Mouse (Mus musculus) limb, embryonic 13.5 days (tissue): ENCODE results near the gene Mief2. TPM values are rescaled to one million over a fixed set of nuclear protein-coding genes. Genes with fewer than 3 reads are reported as not detected.
A peak's percentile ranks its signal among the peaks of the same experiment; 100 is the strongest.

Experiments
- ATAC-seq: fragments of 200-750 bp; cut with Nextera tagmentation; 2 replicates; pipeline ENCODE4 v1.8.0; 2017; ENCODE audit warnings: low read depth, moderate number of reproducible peaks, moderate TSS enrichment; ENCODE audit not compliant: low FRiP score
- H3K27ac ChIP-seq: fragments of 300-500 bp; sonication (generic); 2 replicates; pipeline ENCODE4 v1.5.1; 2015; ENCODE audit warnings: inconsistent platforms, mild to moderate bottlenecking, moderate library complexity
- H3K27me3 ChIP-seq: fragments of 300-500 bp; sonication (generic); 2 replicates; pipeline ENCODE4 v1.6.1; 2015; ENCODE audit warnings: mild to moderate bottlenecking, inconsistent platforms
- H3K36me3 ChIP-seq: fragments of 300-500 bp; sonication (generic); 2 replicates; pipeline ENCODE4 v1.6.1; 2015; ENCODE audit warnings: inconsistent platforms, mild to moderate bottlenecking, moderate library complexity
- H3K4me1 ChIP-seq: fragments of 300-500 bp; sonication (generic); 2 replicates; pipeline ENCODE4 v1.6.1; 2015; ENCODE audit warnings: inconsistent platforms
- H3K4me2 ChIP-seq: fragments of 300-500 bp; sonication (generic); replicated peaks from 2 replicates; pipeline ENCODE4 v1.6.1; 2015; ENCODE audit warnings: inconsistent platforms, mild to moderate bottlenecking, moderate library complexity
- H3K4me3 ChIP-seq: fragments of 300-500 bp; sonication (generic); 2 replicates; pipeline ENCODE4 v1.5.1; 2015; ENCODE audit warnings: moderate library complexity, mild to moderate bottlenecking, inconsistent platforms
- H3K9ac ChIP-seq: fragments of 300-500 bp; sonication (generic); 2 replicates; pipeline ENCODE4 v1.6.1; 2015; ENCODE audit warnings: mild to moderate bottlenecking, inconsistent platforms
- H3K9me3 ChIP-seq: fragments of 300-500 bp; sonication (generic); 2 replicates; pipeline ENCODE4 v1.6.1; 2016; ENCODE audit warnings: inconsistent platforms
- WGBS: fragments of 180-500 bp; shearing (Covaris S2); methylation state at CpG from one replicate; pipeline ENCODE4 v1.1.7; 2015; 5-methylcytosine and 5-hydroxymethylcytosine counted together
- polyA plus RNA-seq: library from polyadenylated mRNA; unstranded; fragments of >200 nt; fragmentation: Nextera tagmentation; extraction: Ambion mirVana; gene quantifications from 2 replicates; pipeline ENCODE4 v1.2.1, GENCODE M21; 2015

Gene Mief2
- polyA plus RNA-seq, 1 experiment from 2014 or later: 19.7 TPM

GRCm38 (mm10) chr11:60706696-60707480, 21.3 kb upstream of the Mief2 start:
- WGBS: 82% methylated on average over 14 of the region's 14 CpGs
- no peak overlapping the region for H3K27ac ChIP-seq
- no peaks in the 10 kb centered on the region for H3K9me3 ChIP-seq
- H3K27me3 ChIP-seq: no peaks in the 10 kb centered on the region
- H3K4me1 ChIP-seq: peaks cover 15% of the 10 kb centered on the region
- peaks cover 93% of the 10 kb centered on the region for H3K36me3 ChIP-seq
- no peak overlapping the region for H3K4me2 ChIP-seq
- no peak for ATAC-seq
- no peak overlapping the region for H3K4me3 ChIP-seq
- no peak overlapping the region for H3K9ac ChIP-seq

- Histone ChIP-seq H3K9ac (no peak overlapping the region), H3K4me1 (peaks cover 7% of the 10 kb centered on the region), H3K9me3 (no peaks in the 10 kb centered on the region), H3K27ac (no peak overlapping the region), H3K4me3 (no peak overlapping the region), H3K4me2 (no peak overlapping the region), H3K27me3 (no peaks in the 10 kb centered on the region), H3K36me3 (peaks cover 98% of the 10 kb centered on the region)
- ATAC-seq: no peak
- WGBS: 80% methylated on average over 3 of the region's 3 CpGs
Measured at GRCm38 (mm10) chr11:60707672-60708071, 20.5 kb upstream of the Mief2 start.

GRCm38 (mm10) chr11:60708631-60709030, 19.6 kb upstream of the Mief2 start:
- Histone ChIP-seq H3K9ac (no peak overlapping the region), H3K4me3 (no peak overlapping the region), H3K9me3 (no peaks in the 10 kb centered on the region), H3K27me3 (no peaks in the 10 kb centered on the region), H3K4me1 (no peaks in the 10 kb centered on the region), H3K27ac (no peak overlapping the region), H3K4me2 (no peak overlapping the region), H3K36me3 (peaks cover 100% of the 10 kb centered on the region)
- ATAC-seq: no peak
- WGBS: 84% methylated on average over 10 of the region's 10 CpGs

GRCm38 (mm10) chr11:60709481-60710465, 18.4 kb upstream of the Mief2 start:
- Histone ChIP-seq H3K27me3 (no peaks in the 10 kb centered on the region), H3K9me3 (no peaks in the 10 kb centered on the region), H3K4me1 (no peaks in the 10 kb centered on the region), H3K9ac (no peak overlapping the region), H3K27ac (no peak overlapping the region), H3K4me3 (no peak overlapping the region), H3K36me3 (peaks cover 100% of the 10 kb centered on the region), H3K4me2 (no peak overlapping the region)
- WGBS: 92% methylated on average over 45 of the region's 45 CpGs
- ATAC-seq: no peak

GRCm38 (mm10) chr11:60711218-60711617, 17.0 kb upstream of the Mief2 start:
- no peak overlapping the region for H3K27ac ChIP-seq
- H3K9ac ChIP-seq: no peak overlapping the region
- WGBS: 92% methylated on average over 17 of the region's 17 CpGs
- no peaks in the 10 kb centered on the region for H3K4me1 ChIP-seq
- H3K9me3 ChIP-seq: no peaks in the 10 kb centered on the region
- no peak for ATAC-seq
- no peak overlapping the region for H3K4me2 ChIP-seq
- H3K4me3 ChIP-seq: no peak overlapping the region
- no peaks in the 10 kb centered on the region for H3K27me3 ChIP-seq
- H3K36me3 ChIP-seq: peaks cover 100% of the 10 kb centered on the region

GRCm38 (mm10) chr11:60712040-60712439, 16.2 kb upstream of the Mief2 start:
- Histone ChIP-seq H3K4me3 (no peak overlapping the region), H3K27me3 (no peaks in the 10 kb centered on the region), H3K36me3 (peaks cover 100% of the 10 kb centered on the region), H3K27ac (no peak overlapping the region), H3K4me1 (no peaks in the 10 kb centered on the region), H3K4me2 (no peak overlapping the region), H3K9ac (no peak overlapping the region), H3K9me3 (no peaks in the 10 kb centered on the region)
- 92% methylated on average over 18 of the region's 18 CpGs for WGBS
- no peak for ATAC-seq

- WGBS: 92% methylated on average over 13 of the region's 13 CpGs
- Histone ChIP-seq H3K36me3 (peaks cover 99% of the 10 kb centered on the region), H3K9ac (no peak overlapping the region), H3K4me1 (no peaks in the 10 kb centered on the region), H3K27ac (no peak overlapping the region), H3K27me3 (no peaks in the 10 kb centered on the region), H3K4me2 (no peak overlapping the region), H3K4me3 (no peak overlapping the region), H3K9me3 (no peaks in the 10 kb centered on the region)
- no peak for ATAC-seq
Measured at GRCm38 (mm10) chr11:60712639-60713255, 15.5 kb upstream of the Mief2 start.

- Histone ChIP-seq H3K9ac (no peak overlapping the region), H3K4me2 (no peak overlapping the region), H3K4me3 (no peak overlapping the region), H3K27me3 (no peaks in the 10 kb centered on the region), H3K36me3 (peaks cover 99% of the 10 kb centered on the region), H3K27ac (no peak overlapping the region), H3K4me1 (no peaks in the 10 kb centered on the region), H3K9me3 (no peaks in the 10 kb centered on the region)
- WGBS: 93% methylated on average over 5 of the region's 5 CpGs
- no peak for ATAC-seq
Measured at GRCm38 (mm10) chr11:60715833-60716232, 12.4 kb upstream of the Mief2 start.

- H3K9me3 ChIP-seq: no peaks in the 10 kb centered on the region
- 89% methylated on average over 5 of the region's 5 CpGs for WGBS
- no peak overlapping the region for H3K4me3 ChIP-seq
- no peaks in the 10 kb centered on the region for H3K4me1 ChIP-seq
- no peak overlapping the region for H3K9ac ChIP-seq
- H3K36me3 ChIP-seq: peaks cover 99% of the 10 kb centered on the region
- ATAC-seq: no peak
- H3K27me3 ChIP-seq: no peaks in the 10 kb centered on the region
- H3K4me2 ChIP-seq: no peak overlapping the region
- no peak overlapping the region for H3K27ac ChIP-seq
Measured at GRCm38 (mm10) chr11:60719263-60719662, 8.9 kb upstream of the Mief2 start.

GRCm38 (mm10) chr11:60726601-60727391, 1.4 kb upstream of the Mief2 start, which contains the start of gene Flii:
TSS of gene Flii (minus strand) at chr11:60727263.
- Histone ChIP-seq H3K4me3 (peak within 1 kb of the TSS; percentile 80), H3K27ac (peak within 1 kb of the TSS; percentile 89), H3K4me2 (peak within 1 kb of the TSS; percentile 80), H3K27me3 (no peaks in the 10 kb centered on the region), H3K9ac (peak within 1 kb of the TSS; percentile 83), H3K9me3 (no peaks in the 10 kb centered on the region), H3K36me3 (peaks cover 49% of the 10 kb centered on the region), H3K4me1 (peaks cover 25% of the 10 kb centered on the region)
- under 1% methylated on average over 68 of the region's 71 CpGs for whole genome bisulfite sequencing
- peak; percentile 69 for ATAC-seq

GRCm38 (mm10) chr11:60727392-60728140, 632 bp upstream of the Mief2 start:
- peaks cover 25% of the 10 kb centered on the region for H3K4me1 ChIP-seq
- H3K4me3 ChIP-seq: peak overlapping the region; percentile 80
- no peaks in the 10 kb centered on the region for H3K27me3 ChIP-seq
- H3K27ac ChIP-seq: peak overlapping the region; percentile 89
- H3K9me3 ChIP-seq: no peaks in the 10 kb centered on the region
- 5% methylated on average over 12 of the region's 12 CpGs for WGBS
- H3K9ac ChIP-seq: peak overlapping the region; percentile 83
- peak; percentile 6; the same call in 1 of the 2 replicates for ATAC-seq
- H3K4me2 ChIP-seq: peak overlapping the region; percentile 80
- peaks cover 49% of the 10 kb centered on the region for H3K36me3 ChIP-seq
